16 mouse cellular contexts compared by ENCODE assay signal in genomic region chr2:162001016-162001415, GRCm38 (mm10).
DNase-seq lines count a peak whose midpoint lies in the region; ATAC-seq and TF ChIP-seq lines count a peak whose summit lies in the region.
"Had no signal": no experiment of that assay in that cellular context is flagged by ENCODE, and none has a peak within 500 bp of the region (broad histone marks: within the 10 kb centered on the region; RNA-seq: fewer than 3 reads in every experiment).

No protein-coding gene starts in this region.

- TF ChIP-seq CTCF in gastrocnemius, adult 2 months (IDR thresholded peaks at IDR 0.05) = no peak

- no peaks in the 10 kb centered on the region for H3K36me3 ChIP-seq in hindbrain, embryonic 14.5 days (replicated peaks; ENCODE audit: control insufficient read depth, insufficient read depth)
- no peaks in the 10 kb centered on the region for H3K36me3 ChIP-seq in hindbrain, embryonic 10.5 days

- no peak overlapping the region for H3K4me2 ChIP-seq in hindbrain, embryonic 14.5 days (replicated peaks)

- DNase-seq in hindbrain, embryonic 14.5 days (ENCODE audit: low spot score) = peak; percentile 35
- no peak for DNase-seq in hindbrain, embryonic 10.5 days (ENCODE audit: low spot score)
- DNase-seq in retina, postnatal 1 day = peak; percentile 7
- DNase-seq in retina, embryonic 14.5 days (ENCODE audit: low spot score) = no peak
- DNase-seq in cerebellum, adult 9-11 months = peak; percentile 41
- DNase-seq in gastrocnemius, adult 2 months = no peak
- no peak for DNase-seq in gastrocnemius, postnatal 36 days
- DNase-seq: adrenal gland, postnatal 36 days; gastrocnemius, postnatal 25 days; kidney, adult 2 months; kidney, postnatal 14 days; lung, postnatal 10 days; right cerebral cortex, adult 18-20 months; thymus, adult 2 months had no signal

- peaks cover 4% of the 10 kb centered on the region; the same call in 1 of the 2 replicates for H3K4me1 ChIP-seq in hindbrain, embryonic 14.5 days (replicated peaks; ENCODE audit: control insufficient read depth, insufficient read depth, low read length)
- no peaks in the 10 kb centered on the region for H3K4me1 ChIP-seq in hindbrain, embryonic 10.5 days (replicated peaks)
- H3K4me1 ChIP-seq: megakaryocyte, embryonic 14.5 days had no signal

- ATAC-seq in hindbrain, embryonic 14.5 days (ENCODE audit: low FRiP score) = no peak

- H3K4me3 ChIP-seq in hindbrain, embryonic 14.5 days (replicated peaks; ENCODE audit: low read length) = no peak overlapping the region
- no peak overlapping the region for H3K4me3 ChIP-seq in hindbrain, embryonic 10.5 days
- no peak overlapping the region for H3K4me3 ChIP-seq in gastrocnemius, adult 2 months
- H3K4me3 ChIP-seq: megakaryocyte, embryonic 14.5 days; myocyte had no signal

- H3K9ac ChIP-seq in hindbrain, embryonic 14.5 days = no peak overlapping the region

- H3K27ac ChIP-seq in hindbrain, embryonic 14.5 days = no peak overlapping the region
- H3K27ac ChIP-seq in hindbrain, embryonic 10.5 days = no peak overlapping the region
- no peak overlapping the region for H3K27ac ChIP-seq in gastrocnemius, adult 2 months

- H3K9me3 ChIP-seq in hindbrain, embryonic 14.5 days (ENCODE audit: control insufficient read depth, low read length) = no peaks in the 10 kb centered on the region
- H3K9me3 ChIP-seq in hindbrain, embryonic 10.5 days = no peaks in the 10 kb centered on the region

- H3K27me3 ChIP-seq in hindbrain, embryonic 14.5 days (ENCODE audit: control insufficient read depth, insufficient read depth, low read length) = no peaks in the 10 kb centered on the region
- H3K27me3 ChIP-seq in hindbrain, embryonic 10.5 days (ENCODE audit: insufficient read depth, poor library complexity, severe bottlenecking) = no peaks in the 10 kb centered on the region
- H3K27me3 ChIP-seq: megakaryocyte, embryonic 14.5 days had no signal

- WGBS in hindbrain, embryonic 14.5 days = 56% methylated on average over 7 of the region's 7 CpGs
- 59% methylated on average over 7 of the region's 7 CpGs for WGBS in hindbrain, embryonic 10.5 days

- intact Hi-C loops in gastrocnemius, adult 2 months (cut with DNase I) = no loop called here
- intact Hi-C loops in gastrocnemius, postnatal 36 days (cut with DNase I) = no loop called here

Comparison
In these comparisons a context has a peak if more than half of its experiments do, and no peak if none do; other contexts are left out.
1. DNase-seq: peak in hindbrain, embryonic 14.5 days (single experiment), retina, postnatal 1 day (single experiment) and cerebellum, adult 9-11 months (single experiment); none in hindbrain, embryonic 10.5 days (single experiment), retina, embryonic 14.5 days (single experiment), gastrocnemius, adult 2 months (single experiment) and gastrocnemius, postnatal 36 days (0 of 2).